Mouse (Mus musculus): ENCODE data around the gene Aars. TPM values are rescaled to one million over a fixed set of nuclear protein-coding genes. Genes with fewer than 3 reads are reported as not detected.
"Not testable (repeated sequence)": the region's sequence is repeated elsewhere in the genome, so short reads cannot be mapped to it uniquely, and the experiment has no call there.

The Aars gene
- total RNA-seq, 1 experiment from 2014 or later, result 45.0 TPM

DNA sequence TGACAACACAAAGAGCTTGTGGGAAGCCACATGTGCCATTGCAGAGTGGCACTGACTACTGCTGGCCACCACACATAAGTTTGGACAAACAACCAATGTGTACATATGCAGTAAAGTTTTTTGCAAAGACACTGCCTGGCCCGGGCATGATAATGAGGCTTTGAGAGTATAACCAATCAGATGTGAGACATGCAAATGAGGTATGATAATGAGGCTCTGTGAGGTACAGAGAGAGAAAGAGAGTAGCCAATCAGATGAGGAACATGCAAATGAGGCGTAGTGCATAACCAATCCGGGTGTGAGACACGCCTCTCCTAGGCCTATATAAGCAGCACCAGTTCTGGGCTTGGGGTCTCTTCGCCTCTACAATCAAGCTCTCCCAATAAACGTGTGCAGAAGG is 59.4 kb downstream of the Aars start, which contains the start of gene Clec18a:
TSS of gene Clec18a (minus strand) at position 101 of the 400 bp plus-strand sequence.
- ATAC-seq (replicated peaks; ENCODE audit: low read depth, poor library complexity, severe bottlenecking), result not testable (repeated sequence)

DNA sequence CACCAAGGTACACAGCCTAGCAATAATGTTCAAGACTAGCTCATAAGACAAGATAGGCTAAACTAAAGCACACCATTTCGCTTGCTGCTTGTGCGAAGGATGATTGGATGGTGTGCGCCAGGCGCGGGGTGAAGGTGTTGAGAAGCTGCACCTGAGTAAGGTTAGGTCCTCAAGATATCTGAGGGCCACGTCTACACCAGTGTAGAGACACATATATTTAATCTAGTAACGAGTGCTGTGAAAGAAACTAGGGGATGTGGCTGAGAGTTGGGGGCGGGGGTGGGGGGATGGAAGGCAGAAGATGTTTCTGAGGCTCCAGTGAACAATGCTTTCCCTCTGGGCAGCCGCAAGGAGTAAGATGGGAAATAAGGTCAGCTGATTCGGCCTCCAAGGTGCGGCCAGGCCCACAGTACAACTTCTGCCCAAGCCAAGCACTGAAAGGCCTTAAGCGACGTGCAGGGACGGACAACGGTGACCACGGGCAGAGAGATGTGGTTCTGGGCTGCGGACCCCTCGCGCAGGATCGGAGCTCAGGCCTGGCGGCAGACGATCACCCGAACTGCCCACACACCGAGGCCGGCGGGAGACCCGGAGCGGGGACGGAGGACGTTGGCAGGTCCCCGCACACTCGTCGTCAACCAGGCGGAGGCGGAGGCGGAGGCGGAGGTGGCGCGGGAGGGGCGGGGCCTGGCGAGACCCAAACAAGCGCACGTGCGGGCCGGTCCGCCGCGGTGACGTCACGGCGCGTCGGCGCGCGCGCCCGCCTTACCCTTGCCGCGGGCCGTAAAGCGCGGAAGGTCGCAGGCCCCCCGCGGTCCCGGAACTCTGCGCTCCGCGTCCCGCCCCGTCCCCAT is 61.1 kb downstream of the Aars start, which contains the start of gene Pdpr:
TSS of gene Pdpr (plus strand) at position 766 of the 854 bp plus-strand sequence.
- ATAC-seq (replicated peaks; ENCODE audit: low read depth, poor library complexity, severe bottlenecking), result peak; percentile 79

DNA sequence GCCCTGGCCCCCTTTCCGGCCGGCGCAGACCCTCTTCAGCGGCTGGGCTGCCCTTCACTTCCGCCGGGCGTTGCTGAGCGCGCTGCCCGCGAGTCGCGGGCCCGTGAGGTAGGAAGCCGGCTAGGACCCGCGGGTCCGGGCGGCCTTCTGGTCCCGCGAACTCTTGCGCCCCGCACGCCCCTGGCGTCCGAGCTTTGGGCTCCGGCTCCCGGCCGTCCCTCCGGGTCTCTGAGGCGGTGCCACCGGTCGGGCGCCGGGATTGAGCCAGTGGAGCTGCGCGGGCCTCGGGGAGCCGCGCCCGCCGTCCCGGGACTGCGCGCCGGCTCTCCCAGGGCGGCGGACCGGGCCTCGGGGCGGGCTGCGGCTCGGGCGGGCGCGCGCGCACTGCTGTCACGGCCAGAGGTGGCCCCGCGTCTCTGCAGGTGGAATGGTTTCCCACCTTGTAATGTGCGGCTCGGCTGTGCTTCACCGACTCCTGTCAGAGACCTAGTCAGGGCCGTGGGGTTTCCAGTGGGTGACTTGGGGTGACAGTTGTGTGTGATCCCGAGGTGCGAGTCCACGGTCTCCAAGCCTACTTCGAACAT is 61.9 kb downstream of the Aars start:
- ATAC-seq (replicated peaks; ENCODE audit: low read depth, poor library complexity, severe bottlenecking), result peak; percentile 6; the same call in 1 of the 2 replicates

Other genes with a start within 250 kb of the Aars start
- gene Il34, start 227.2 kb upstream of the Aars start, total RNA-seq (2017), result not detected in 2 replicates
- gene Cog4, start 186.5 kb upstream of the Aars start, total RNA-seq (2017), result 21.7 and 28.4 TPM in 2 replicates
- gene Sf3b3, start 186.4 kb upstream of the Aars start, total RNA-seq (2017), result 201 and 202 TPM in 2 replicates
- 3.0 and 5.2 TPM in 2 replicates for gene Fuk, start 130.7 kb upstream of the Aars start, total RNA-seq (2017)
- gene St3gal2, start 113.2 kb upstream of the Aars start, total RNA-seq (2017), result 7.1 and 12.6 TPM in 2 replicates
- 51.1 and 51.8 TPM in 2 replicates for gene Ddx19a, start 35.3 kb upstream of the Aars start, total RNA-seq (2017)
- 14.0 and 14.6 TPM in 2 replicates for gene Ddx19b, start 1.4 kb upstream of the Aars start, total RNA-seq (2017)
- gene Exosc6, start 23.2 kb downstream of the Aars start, total RNA-seq (2017), result 28.1 and 55.6 TPM in 2 replicates
- 0.27 TPM in 1 of 2 replicates, not detected in the other for gene Clec18a, start 59.3 kb downstream of the Aars start, total RNA-seq (2017)
- gene Pdpr, start 61.5 kb downstream of the Aars start, total RNA-seq (2017), result 24.8 and 24.9 TPM in 2 replicates
- 55.1 and 65.2 TPM in 2 replicates for gene Glg1, start 226.1 kb downstream of the Aars start, total RNA-seq (2017)